Mouse (Mus musculus) forebrain, embryonic 16.5 days (tissue): ENCODE data around the gene Srp68. TPM values are rescaled to one million over a fixed set of nuclear protein-coding genes. Genes with fewer than 3 reads are reported as not detected.
A peak's percentile ranks its signal among the peaks of the same experiment; 100 is the strongest.

Experiments used
- ATAC-seq: fragments of 200-750 bp; cut with Nextera tagmentation; 2 replicates; pipeline ENCODE4 v1.8.0; 2017; ENCODE audit warnings: mild to moderate bottlenecking, moderate library complexity
- H3K27ac ChIP-seq: fragments of 300-500 bp; sonication (generic); 2 replicates; pipeline ENCODE4 v1.5.1; 2014; ENCODE audit warnings: low read length, control low read depth
- H3K27me3 ChIP-seq: fragments of 300-500 bp; sonication (generic); replicated peaks from 2 replicates; pipeline ENCODE4 v1.6.1; 2014; ENCODE audit warnings: low read length; ENCODE audit not compliant: control insufficient read depth, insufficient read depth
- H3K36me3 ChIP-seq: fragments of 300-500 bp; sonication (generic); 2 replicates; pipeline ENCODE4 v1.6.1; 2014; ENCODE audit not compliant: control insufficient read depth, insufficient read depth
- H3K4me1 ChIP-seq: fragments of 300-500 bp; sonication (generic); replicated peaks from 2 replicates; pipeline ENCODE4 v1.6.1; 2014; ENCODE audit warnings: low read length; ENCODE audit not compliant: control insufficient read depth, insufficient read depth
- H3K4me2 ChIP-seq: fragments of 300-500 bp; sonication (generic); 2 replicates; pipeline ENCODE4 v1.6.1; 2014; ENCODE audit warnings: mild to moderate bottlenecking, low read length, control low read depth
- H3K4me3 ChIP-seq: fragments of 300-500 bp; sonication (generic); replicated peaks from 2 replicates; pipeline ENCODE4 v1.5.1; 2014; ENCODE audit warnings: mild to moderate bottlenecking, low read length, control low read depth
- H3K9ac ChIP-seq: fragments of 300-500 bp; sonication (generic); replicated peaks from 2 replicates; pipeline ENCODE4 v1.6.1; 2014; ENCODE audit warnings: low read depth, low read length, control low read depth
- H3K9me3 ChIP-seq: fragments of 300-500 bp; sonication (generic); 2 replicates; pipeline ENCODE4 v1.6.1; 2016; ENCODE audit warnings: low read length; ENCODE audit not compliant: control insufficient read depth
- WGBS: fragments of 180-500 bp; shearing (Covaris S2); extraction: QIAGEN DNeasy Blood & Tissue Kit; methylation state at CpG from one replicate; pipeline ENCODE4 v1.1.7; 2014; 5-methylcytosine and 5-hydroxymethylcytosine counted together
- polyA plus RNA-seq: library from polyadenylated mRNA; unstranded; fragments of >200 nt; fragmentation: Nextera tagmentation; extraction: Ambion mirVana; gene quantifications from 2 replicates; pipeline ENCODE4 v1.2.1, GENCODE M21; 2015

Gene Srp68
- polyA plus RNA-seq, 1 experiment from 2014 or later, result 64.1 TPM

DNA sequence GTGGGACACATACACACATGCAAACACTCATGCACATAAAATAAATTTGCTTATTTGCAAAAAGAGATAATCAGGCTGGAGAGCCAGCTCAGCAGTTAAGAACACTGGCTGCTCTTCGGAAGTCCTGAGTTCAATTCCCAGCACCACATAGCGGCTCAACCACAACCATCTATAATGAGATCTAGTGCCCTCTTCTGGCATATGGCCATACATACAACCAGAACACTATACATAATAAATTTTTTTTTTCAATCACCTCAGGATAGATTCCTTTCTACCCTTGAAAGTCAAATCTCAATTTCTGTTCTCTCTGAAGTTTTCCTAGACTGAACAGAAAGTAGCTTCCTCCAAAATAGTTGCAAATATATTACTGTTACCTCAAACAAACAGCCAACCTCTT is 31.4 kb upstream of the Srp68 start:
- Histone ChIP-seq H3K4me3 (no peak overlapping the region), H3K36me3 (peaks cover 33% of the 10 kb centered on the region), H3K4me1 (peaks cover 8% of the 10 kb centered on the region), H3K9me3 (0 out of 2 replicates have a peak, but pooled peaks cover 2% of the 10 kb centered on the region), H3K9ac (no peak overlapping the region), H3K4me2 (peak overlapping the region; percentile 84), H3K27ac (no peak overlapping the region), H3K27me3 (no peaks in the 10 kb centered on the region)
- no peak for ATAC-seq
- WGBS, result 100% methylated on average over 2 of the region's 2 CpGs

DNA sequence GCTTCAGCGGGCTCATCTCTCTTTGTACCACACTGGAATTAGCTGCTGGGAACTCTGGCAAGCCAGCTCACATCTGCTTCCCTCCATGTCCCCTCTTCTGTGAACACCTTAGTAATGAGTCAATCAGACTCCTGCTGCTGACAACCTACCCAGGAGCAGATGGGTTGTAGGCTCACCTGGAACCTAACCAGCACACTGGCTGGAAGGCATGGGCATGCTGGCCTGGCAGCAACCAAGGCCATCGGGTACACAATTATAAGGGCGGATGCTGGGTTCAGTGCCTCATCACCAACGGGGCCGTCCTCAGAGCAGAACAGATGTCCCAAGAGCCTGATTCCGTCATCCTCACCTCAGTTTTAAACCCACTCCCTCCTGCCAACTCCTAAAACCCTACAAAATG is 24.6 kb upstream of the Srp68 start:
- 90% methylated on average over 6 of the region's 6 CpGs for WGBS
- Histone ChIP-seq H3K9ac (no peak overlapping the region), H3K4me1 (no peaks in the 10 kb centered on the region), H3K4me2 (no peak overlapping the region), H3K27me3 (no peaks in the 10 kb centered on the region), H3K36me3 (peaks cover 39% of the 10 kb centered on the region), H3K4me3 (no peak overlapping the region), H3K27ac (no peak overlapping the region), H3K9me3 (no peaks in the 10 kb centered on the region)
- no peak for ATAC-seq

DNA sequence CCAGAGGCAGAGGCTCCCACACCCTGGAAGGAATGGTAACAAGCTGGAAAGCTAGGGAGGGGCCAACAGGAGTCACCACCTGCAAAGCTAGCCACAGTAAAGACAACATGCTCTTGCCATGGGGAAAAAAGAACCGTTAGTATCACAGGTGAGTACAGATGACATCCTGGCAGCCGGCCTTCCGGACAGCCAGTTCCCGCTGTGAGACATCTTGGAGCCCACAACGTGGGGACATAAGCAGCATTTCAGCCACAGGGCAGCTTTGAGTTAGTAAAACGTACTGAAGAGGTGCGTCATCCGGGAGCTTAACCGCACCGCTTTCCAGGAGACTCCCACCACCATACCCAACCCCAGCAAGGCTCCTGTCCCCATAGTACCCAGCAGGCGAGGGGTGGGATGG is 24.2 kb upstream of the Srp68 start:
- no peak overlapping the region for H3K4me3 ChIP-seq
- H3K27ac ChIP-seq, result no peak overlapping the region
- H3K4me1 ChIP-seq, result no peaks in the 10 kb centered on the region
- no peak overlapping the region for H3K9ac ChIP-seq
- H3K4me2 ChIP-seq, result no peak overlapping the region
- no peak for ATAC-seq
- H3K9me3 ChIP-seq, result no peaks in the 10 kb centered on the region
- no peaks in the 10 kb centered on the region for H3K27me3 ChIP-seq
- 92% methylated on average over 11 of the region's 11 CpGs for WGBS
- H3K36me3 ChIP-seq, result peaks cover 35% of the 10 kb centered on the region

DNA sequence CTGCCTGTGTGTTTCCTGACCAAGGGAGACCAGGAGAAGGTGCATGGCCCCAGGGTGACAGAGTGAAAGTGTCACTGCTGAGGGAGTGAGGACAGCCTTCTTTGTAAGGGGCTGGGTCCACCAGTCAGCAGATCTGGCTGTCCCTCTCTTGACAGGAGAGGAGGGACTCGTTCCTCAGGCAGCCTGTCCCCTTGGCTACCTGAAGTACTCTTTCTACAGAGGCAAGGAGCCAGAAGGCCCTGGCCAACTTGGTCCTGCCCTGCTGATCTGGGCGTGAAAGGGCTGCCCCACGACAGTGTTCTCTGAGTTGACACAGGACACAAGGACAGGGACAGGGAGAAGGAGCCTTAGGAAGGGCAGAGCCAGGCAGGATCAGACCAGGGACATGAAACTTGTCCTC is 23.0 kb upstream of the Srp68 start:
- ATAC-seq, result no peak
- Histone ChIP-seq H3K4me3 (no peak overlapping the region), H3K36me3 (peaks cover 31% of the 10 kb centered on the region), H3K9ac (no peak overlapping the region), H3K27ac (no peak overlapping the region), H3K27me3 (no peaks in the 10 kb centered on the region), H3K4me1 (no peaks in the 10 kb centered on the region), H3K9me3 (no peaks in the 10 kb centered on the region), H3K4me2 (no peak overlapping the region)
- 82% methylated on average over 3 of the region's 3 CpGs for WGBS

DNA sequence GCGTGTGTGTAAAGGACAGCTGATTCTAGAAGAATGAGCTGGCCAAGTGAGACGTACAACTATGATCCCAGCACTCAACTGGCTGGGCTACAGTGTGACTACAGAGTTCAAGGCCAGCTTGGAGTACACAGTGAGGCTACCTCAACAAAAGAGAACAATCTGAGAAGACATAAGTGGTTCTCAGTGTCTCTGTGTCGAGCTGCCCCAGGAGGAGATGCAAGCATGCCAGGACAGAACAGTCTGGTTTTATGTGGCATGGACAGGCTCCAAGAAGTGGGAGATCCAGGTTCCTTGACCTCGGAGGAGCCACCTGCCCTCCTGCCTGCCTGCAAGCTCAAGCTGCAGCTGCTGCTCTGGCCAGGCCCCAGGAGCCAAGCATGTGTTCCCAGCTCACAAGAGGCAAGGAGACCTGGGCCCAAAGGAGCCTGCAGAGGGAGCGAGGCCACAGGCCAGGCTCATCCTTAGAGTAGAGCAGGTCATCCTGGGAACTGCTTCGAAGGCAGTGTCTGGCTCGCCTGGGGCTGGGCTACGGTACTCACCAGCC is 22.2 kb upstream of the Srp68 start:
- no peaks in the 10 kb centered on the region for H3K4me1 ChIP-seq
- no peak for ATAC-seq
- H3K4me3 ChIP-seq, result no peak overlapping the region
- no peaks in the 10 kb centered on the region for H3K27me3 ChIP-seq
- no peak overlapping the region for H3K9ac ChIP-seq
- H3K9me3 ChIP-seq, result no peaks in the 10 kb centered on the region
- peaks cover 27% of the 10 kb centered on the region for H3K36me3 ChIP-seq
- no peak overlapping the region for H3K4me2 ChIP-seq
- WGBS, result 90% methylated on average over 8 of the region's 8 CpGs
- H3K27ac ChIP-seq, result no peak overlapping the region

DNA sequence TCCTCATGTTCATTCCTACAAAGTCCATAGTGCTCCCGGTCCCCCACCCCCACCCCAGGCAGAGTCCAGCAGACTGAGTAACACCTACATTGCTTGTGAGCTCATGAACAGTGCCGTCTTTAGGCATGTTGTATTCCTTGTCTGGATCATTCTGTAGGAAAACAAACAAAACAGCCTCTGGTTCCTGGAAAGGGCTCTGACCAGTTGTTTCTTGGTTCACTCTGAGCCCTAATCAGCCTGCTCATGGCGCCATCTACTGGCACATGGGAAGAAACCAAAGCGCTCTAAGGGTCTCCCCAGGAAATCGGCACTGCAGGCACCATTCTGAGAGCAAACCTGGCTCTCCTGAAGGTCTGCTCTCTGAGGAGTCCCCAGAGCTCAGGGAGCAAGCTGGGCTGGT is 20.3 kb upstream of the Srp68 start:
- peak; percentile 61; the same call in 1 of the 2 replicates for ATAC-seq
- Histone ChIP-seq H3K4me3 (no peak overlapping the region), H3K9me3 (no peaks in the 10 kb centered on the region), H3K9ac (no peak overlapping the region), H3K27ac (no peak overlapping the region), H3K27me3 (no peaks in the 10 kb centered on the region), H3K4me1 (no peaks in the 10 kb centered on the region), H3K36me3 (peaks cover 17% of the 10 kb centered on the region), H3K4me2 (no peak overlapping the region)
- WGBS, result 31% methylated on average over 5 of the region's 5 CpGs

DNA sequence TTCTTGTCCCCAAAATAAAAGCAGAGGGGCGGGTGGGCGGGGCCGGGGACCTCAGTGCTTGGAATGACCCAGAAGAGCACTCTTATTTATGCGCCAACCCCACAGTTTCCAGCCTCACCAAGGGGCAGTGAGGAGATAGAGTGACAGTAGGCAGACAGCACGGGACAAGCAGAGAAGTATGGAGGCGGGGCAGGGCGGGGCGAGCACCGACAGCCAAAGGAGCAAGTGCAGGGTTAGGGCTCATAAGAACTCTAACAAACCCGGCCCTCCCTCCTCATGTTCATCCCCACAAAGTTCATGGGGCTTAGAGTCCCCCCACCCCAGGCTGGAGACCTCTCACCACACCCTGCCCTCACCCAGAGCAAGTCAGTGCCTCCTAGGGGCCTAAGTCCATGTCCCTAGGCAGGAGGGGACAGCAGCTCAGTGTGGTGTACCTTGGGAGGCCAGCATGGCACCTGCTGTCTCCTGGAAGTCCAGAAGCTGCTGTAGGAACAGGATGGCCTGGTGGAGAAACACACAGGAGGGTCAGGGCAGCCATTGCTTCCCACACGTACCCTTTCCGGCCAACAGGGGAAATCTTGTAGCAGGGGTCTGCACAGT is 19.6 kb upstream of the Srp68 start:
- no peak overlapping the region for H3K9ac ChIP-seq
- H3K9me3 ChIP-seq, result no peaks in the 10 kb centered on the region
- ATAC-seq, result no peak

DNA sequence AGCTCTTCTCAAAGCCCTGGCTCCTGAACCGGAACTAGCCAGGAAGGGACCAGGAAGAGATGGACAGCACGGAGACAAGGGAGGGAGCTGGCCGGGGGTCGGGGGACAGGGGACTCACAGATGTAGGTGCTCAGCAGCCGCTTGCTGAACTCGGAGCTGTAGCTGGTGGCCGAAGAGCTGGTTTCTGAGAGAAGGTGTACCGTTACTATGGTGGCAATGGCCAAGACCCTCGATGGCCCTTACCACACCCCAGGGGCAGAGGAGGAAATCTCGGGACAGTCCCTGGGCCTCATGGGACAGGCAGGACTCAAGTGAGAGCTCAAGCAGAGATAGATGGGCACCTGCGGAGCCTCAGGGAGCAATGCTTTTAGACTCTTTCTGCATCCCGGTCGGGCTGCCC is 18.4 kb upstream of the Srp68 start:
- H3K9ac ChIP-seq, result no peak overlapping the region
- H3K27ac ChIP-seq, result no peak overlapping the region
- ATAC-seq, result no peak
- no peaks in the 10 kb centered on the region for H3K27me3 ChIP-seq
- no peak overlapping the region for H3K4me2 ChIP-seq
- 93% methylated on average over 13 of the region's 13 CpGs for WGBS
- no peaks in the 10 kb centered on the region for H3K4me1 ChIP-seq
- no peak overlapping the region for H3K4me3 ChIP-seq
- H3K9me3 ChIP-seq, result no peaks in the 10 kb centered on the region
- peaks cover 11% of the 10 kb centered on the region for H3K36me3 ChIP-seq

More for the DNA sequence above, 19.6 kb upstream of the Srp68 start:
- no peaks in the 10 kb centered on the region for H3K27me3 ChIP-seq
- no peak overlapping the region for H3K27ac ChIP-seq
- H3K4me3 ChIP-seq, result no peak overlapping the region
- peaks cover 13% of the 10 kb centered on the region for H3K36me3 ChIP-seq
- H3K4me2 ChIP-seq, result no peak overlapping the region
- 88% methylated on average over 12 of the region's 12 CpGs for WGBS
- no peaks in the 10 kb centered on the region for H3K4me1 ChIP-seq

DNA sequence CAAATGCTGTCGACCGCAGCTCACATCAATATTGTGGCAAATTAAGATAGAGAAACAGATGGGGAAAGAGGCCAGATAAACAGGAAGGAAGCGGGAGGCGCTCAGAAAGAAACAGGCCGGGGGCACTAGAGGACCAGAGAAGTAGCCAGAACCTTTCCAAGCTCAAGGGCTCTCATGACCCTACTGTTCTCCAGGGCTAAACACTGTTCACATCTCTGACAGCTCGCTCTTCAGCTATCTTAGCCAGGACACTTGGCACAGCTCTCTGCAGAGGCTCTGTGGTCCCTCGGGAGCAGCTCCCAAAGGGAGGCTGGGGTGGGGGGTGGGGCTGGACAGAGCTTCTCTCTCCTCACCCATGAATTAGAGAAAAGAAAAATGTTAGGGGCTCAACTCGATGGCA is 16.5 kb upstream of the Srp68 start:
- no peak overlapping the region for H3K4me3 ChIP-seq
- no peak overlapping the region for H3K27ac ChIP-seq
- no peak overlapping the region for H3K4me2 ChIP-seq
- H3K36me3 ChIP-seq, result peaks cover 9% of the 10 kb centered on the region
- no peaks in the 10 kb centered on the region for H3K9me3 ChIP-seq
- H3K27me3 ChIP-seq, result no peaks in the 10 kb centered on the region
- no peaks in the 10 kb centered on the region for H3K4me1 ChIP-seq
- 76% methylated on average over 8 of the region's 8 CpGs for WGBS
- no peak overlapping the region for H3K9ac ChIP-seq
- no peak for ATAC-seq

DNA sequence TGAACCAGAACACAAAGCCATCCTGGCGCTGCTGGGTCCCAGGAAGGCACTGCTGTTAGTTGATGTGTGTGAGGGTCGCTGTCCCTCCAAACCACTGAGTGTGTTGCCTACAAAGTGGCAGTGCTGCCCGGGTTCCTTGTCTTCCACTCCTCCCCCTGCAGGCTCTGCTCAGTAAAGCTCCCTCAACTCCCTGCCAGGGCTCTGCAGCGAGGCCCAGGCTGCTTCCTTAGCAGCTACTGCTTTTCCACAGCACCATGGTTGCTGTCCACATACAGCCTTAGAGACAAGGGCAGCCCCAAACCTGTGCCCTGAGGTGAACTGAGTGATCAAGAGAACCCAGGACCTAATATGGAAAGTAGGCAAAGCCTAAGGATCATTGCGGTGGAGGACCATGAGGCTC is 13.3 kb upstream of the Srp68 start:
- H3K27me3 ChIP-seq, result peaks cover 29% of the 10 kb centered on the region
- no peak overlapping the region for H3K4me3 ChIP-seq
- H3K9ac ChIP-seq, result no peak overlapping the region
- no peak overlapping the region for H3K4me2 ChIP-seq
- WGBS, result 79% methylated on average over 5 of the region's 5 CpGs
- peaks cover 3% of the 10 kb centered on the region for H3K4me1 ChIP-seq
- H3K36me3 ChIP-seq, result peaks cover 9% of the 10 kb centered on the region
- no peak overlapping the region for H3K27ac ChIP-seq
- H3K9me3 ChIP-seq, result no peaks in the 10 kb centered on the region
- no peak for ATAC-seq
